Mouse (Mus musculus) midbrain, embryonic 16.5 days (tissue): ENCODE data around the gene Cbln1. TPM values are rescaled to one million over a fixed set of nuclear protein-coding genes. Genes with fewer than 3 reads are reported as not detected.

Source experiments
- ATAC-seq: fragments of 200-750 bp; cut with Nextera tagmentation; 2 replicates; pipeline ENCODE4 v1.8.0; 2017; ENCODE audit warnings: moderate TSS enrichment
- H3K27ac ChIP-seq: fragments of 300-500 bp; sonication (generic); 2 replicates; pipeline ENCODE4 v1.5.1; 2014; ENCODE audit warnings: mild to moderate bottlenecking, low read length, mixed read lengths
- H3K27me3 ChIP-seq: fragments of 300-500 bp; sonication (generic); 2 replicates; pipeline ENCODE4 v1.6.1; 2014; ENCODE audit warnings: low read depth, low read length, mixed read lengths; ENCODE audit not compliant: control insufficient read depth, insufficient read depth
- H3K36me3 ChIP-seq: fragments of 300-500 bp; sonication (generic); 2 replicates; pipeline ENCODE4 v1.6.1; 2014; ENCODE audit warnings: mild to moderate bottlenecking, low read length, moderate library complexity, mixed read lengths; ENCODE audit not compliant: control insufficient read depth, insufficient read depth
- H3K4me1 ChIP-seq: fragments of 300-500 bp; sonication (generic); 2 replicates; pipeline ENCODE4 v1.6.1; 2014; ENCODE audit warnings: mild to moderate bottlenecking, low read length, mixed read lengths; ENCODE audit not compliant: control insufficient read depth, insufficient read depth
- H3K4me2 ChIP-seq: fragments of 300-500 bp; sonication (generic); 2 replicates; pipeline ENCODE4 v1.6.1; 2014; ENCODE audit warnings: mild to moderate bottlenecking, low read length, mixed read lengths
- H3K4me3 ChIP-seq: fragments of 300-500 bp; sonication (generic); 2 replicates; pipeline ENCODE4 v1.5.1; 2014; ENCODE audit warnings: low read depth, mild to moderate bottlenecking, low read length, moderate library complexity, mixed read lengths
- H3K9ac ChIP-seq: fragments of 300-500 bp; sonication (generic); 2 replicates; pipeline ENCODE4 v1.6.1; 2014; ENCODE audit warnings: low read depth, low read length, mixed read lengths
- H3K9me3 ChIP-seq: fragments of 300-500 bp; sonication (generic); replicated peaks from 2 replicates; pipeline ENCODE4 v1.6.1; 2014; ENCODE audit warnings: mild to moderate bottlenecking, low read length, mixed read lengths; ENCODE audit not compliant: control insufficient read depth, poor library complexity, severe bottlenecking
- WGBS: fragments of 180-500 bp; shearing (Covaris S2); extraction: QIAGEN DNeasy Blood & Tissue Kit; methylation state at CpG from one replicate; pipeline ENCODE4 v1.1.7; 2014; 5-methylcytosine and 5-hydroxymethylcytosine counted together
- polyA plus RNA-seq: library from polyadenylated mRNA; unstranded; fragments of >200 nt; fragmentation: Nextera tagmentation; extraction: Ambion mirVana; gene quantifications from 2 replicates; pipeline ENCODE4 v1.2.1, GENCODE M21; 2015

Cbln1 gene
- polyA plus RNA-seq, 1 experiment from 2014 or later, result 16.7 TPM

- Histone ChIP-seq H3K4me2 (no peak overlapping the region), H3K4me1 (no peaks in the 10 kb centered on the region), H3K27me3 (no peaks in the 10 kb centered on the region), H3K4me3 (no peak overlapping the region), H3K36me3 (no peaks in the 10 kb centered on the region), H3K9me3 (no peaks in the 10 kb centered on the region), H3K27ac (no peak overlapping the region), H3K9ac (no peak overlapping the region)
- ATAC-seq, result no peak
- WGBS, result 95% methylated on average over 7 of the region's 7 CpGs
Measured at GRCm38 (mm10) chr8:87496511-87496910, 24.1 kb upstream of the Cbln1 start.

- ATAC-seq, result no peak
- Histone ChIP-seq H3K9ac (no peak overlapping the region), H3K4me2 (no peak overlapping the region), H3K9me3 (no peaks in the 10 kb centered on the region), H3K27me3 (no peaks in the 10 kb centered on the region), H3K36me3 (no peaks in the 10 kb centered on the region), H3K27ac (no peak overlapping the region), H3K4me1 (no peaks in the 10 kb centered on the region), H3K4me3 (no peak overlapping the region)
- WGBS, result 85% methylated on average over 9 of the region's 9 CpGs
Measured at GRCm38 (mm10) chr8:87494862-87495261, 22.5 kb upstream of the Cbln1 start.

DNA sequence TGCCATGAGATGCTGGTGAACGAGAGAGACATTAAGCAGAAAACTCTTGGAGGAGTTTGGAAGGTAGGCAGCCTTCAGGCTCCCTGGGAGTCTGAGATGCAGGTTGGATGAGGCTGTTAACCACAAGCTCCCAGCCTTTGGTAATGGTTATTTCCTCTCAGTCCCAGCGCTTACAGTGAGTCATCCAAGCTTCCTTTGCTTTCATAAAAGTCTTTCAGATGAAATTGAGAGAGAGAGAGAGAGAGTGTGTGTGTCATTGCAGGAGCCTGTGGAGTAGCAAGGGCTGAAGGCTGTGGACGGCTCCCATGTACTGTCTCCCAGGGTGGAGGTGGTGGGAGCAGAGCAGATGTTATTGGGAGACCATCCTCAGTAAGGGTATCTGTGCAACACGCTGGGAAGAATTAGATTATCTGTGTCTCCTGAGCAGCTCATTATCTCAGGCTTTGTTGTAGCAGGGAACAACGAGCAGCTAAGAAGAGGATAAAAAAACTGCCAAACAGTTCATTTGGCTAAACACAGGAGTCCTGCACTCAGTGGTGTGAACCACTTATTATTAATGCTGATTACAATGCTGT, 17.5 kb upstream of the Cbln1 start:
- WGBS, result 49% methylated on average over 5 of the region's 5 CpGs
- H3K9ac ChIP-seq, result no peak overlapping the region
- H3K4me1 ChIP-seq, result no peaks in the 10 kb centered on the region
- no peaks in the 10 kb centered on the region for H3K36me3 ChIP-seq
- ATAC-seq, result no peak
- no peak overlapping the region for H3K4me3 ChIP-seq
- H3K9me3 ChIP-seq, result no peaks in the 10 kb centered on the region
- H3K27me3 ChIP-seq, result no peaks in the 10 kb centered on the region
- H3K4me2 ChIP-seq, result no peak overlapping the region
- no peak overlapping the region for H3K27ac ChIP-seq

DNA sequence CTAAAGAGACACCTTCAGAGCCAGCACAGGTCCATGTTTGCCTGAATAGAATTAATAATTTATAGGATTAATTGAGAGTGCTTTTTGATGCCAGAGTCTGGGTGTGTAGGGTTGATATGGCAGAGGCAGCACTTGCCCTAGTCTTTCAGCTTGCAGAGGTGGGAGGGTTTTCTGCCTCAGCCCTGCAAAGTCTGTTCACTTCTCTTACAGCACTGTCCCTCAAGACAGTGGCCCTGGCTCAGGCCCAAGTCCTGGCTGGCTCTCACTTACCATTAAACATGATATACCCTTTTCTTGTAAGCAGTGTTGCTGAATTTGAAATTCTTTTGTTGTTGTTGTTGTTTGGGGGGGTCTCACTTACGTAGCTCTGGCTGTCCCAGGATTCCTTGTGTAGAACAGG, 9.0 kb upstream of the Cbln1 start:
- no peaks in the 10 kb centered on the region; the same call in 1 of the 2 replicates for H3K4me1 ChIP-seq
- ATAC-seq, result no peak
- H3K9ac ChIP-seq, result no peak overlapping the region
- no peaks in the 10 kb centered on the region for H3K9me3 ChIP-seq
- H3K36me3 ChIP-seq, result no peaks in the 10 kb centered on the region
- no peak overlapping the region for H3K27ac ChIP-seq
- no peak overlapping the region for H3K4me2 ChIP-seq
- H3K4me3 ChIP-seq, result no peak overlapping the region
- WGBS, result 78% methylated on average over 1 of the region's 1 CpGs
- no peaks in the 10 kb centered on the region for H3K27me3 ChIP-seq

GRCm38 (mm10) chr8:87478221-87478620, 5.8 kb upstream of the Cbln1 start:
- no peak overlapping the region for H3K4me2 ChIP-seq
- no peak overlapping the region for H3K4me3 ChIP-seq
- no peak for ATAC-seq
- H3K9ac ChIP-seq, result no peak overlapping the region
- H3K27me3 ChIP-seq, result peaks cover 4% of the 10 kb centered on the region; the same call in 1 of the 2 replicates
- 60% methylated on average over 3 of the region's 3 CpGs for WGBS
- no peak overlapping the region for H3K27ac ChIP-seq
- peaks cover 4% of the 10 kb centered on the region for H3K4me1 ChIP-seq
- H3K9me3 ChIP-seq, result no peaks in the 10 kb centered on the region
- no peaks in the 10 kb centered on the region for H3K36me3 ChIP-seq

GRCm38 (mm10) chr8:87477102-87477645, 4.8 kb upstream of the Cbln1 start:
- H3K9ac ChIP-seq, result no peak overlapping the region
- H3K4me2 ChIP-seq, result no peak overlapping the region
- H3K27me3 ChIP-seq, result peaks cover 4% of the 10 kb centered on the region; the same call in 1 of the 2 replicates
- WGBS, result 64% methylated on average over 3 of the region's 3 CpGs
- ATAC-seq, result no peak
- no peaks in the 10 kb centered on the region for H3K36me3 ChIP-seq
- no peak overlapping the region for H3K4me3 ChIP-seq
- H3K27ac ChIP-seq, result no peak overlapping the region
- peaks cover 6% of the 10 kb centered on the region for H3K4me1 ChIP-seq
- no peaks in the 10 kb centered on the region for H3K9me3 ChIP-seq

- no peak for ATAC-seq
- peaks cover 20% of the 10 kb centered on the region for H3K4me1 ChIP-seq
- H3K9ac ChIP-seq, result no peak overlapping the region
- peaks cover 4% of the 10 kb centered on the region; the same call in 1 of the 2 replicates for H3K27me3 ChIP-seq
- no peak overlapping the region for H3K27ac ChIP-seq
- no peaks in the 10 kb centered on the region for H3K9me3 ChIP-seq
- peak overlapping the region; percentile 26; the same call in 1 of the 2 replicates for H3K4me2 ChIP-seq
- H3K36me3 ChIP-seq, result no peaks in the 10 kb centered on the region
- 30% methylated on average over 3 of the region's 3 CpGs for WGBS
- H3K4me3 ChIP-seq, result no peak overlapping the region
Measured at GRCm38 (mm10) chr8:87475551-87475950, 3.1 kb upstream of the Cbln1 start.

GRCm38 (mm10) chr8:87474379-87474778, 2.0 kb upstream of the Cbln1 start:
- H3K9ac ChIP-seq, result no peak overlapping the region
- H3K27ac ChIP-seq, result no peak overlapping the region
- H3K27me3 ChIP-seq, result peaks cover 4% of the 10 kb centered on the region; the same call in 1 of the 2 replicates
- H3K9me3 ChIP-seq, result no peaks in the 10 kb centered on the region
- peaks cover 31% of the 10 kb centered on the region for H3K4me1 ChIP-seq
- H3K36me3 ChIP-seq, result no peaks in the 10 kb centered on the region
- H3K4me3 ChIP-seq, result 0 out of 2 replicates have a peak overlapping the region, but pooled peaks have one; percentile 3
- H3K4me2 ChIP-seq, result peak overlapping the region; percentile 97; the same call in 1 of the 2 replicates
- 54% methylated on average over 8 of the region's 8 CpGs for WGBS
- ATAC-seq, result no peak

DNA sequence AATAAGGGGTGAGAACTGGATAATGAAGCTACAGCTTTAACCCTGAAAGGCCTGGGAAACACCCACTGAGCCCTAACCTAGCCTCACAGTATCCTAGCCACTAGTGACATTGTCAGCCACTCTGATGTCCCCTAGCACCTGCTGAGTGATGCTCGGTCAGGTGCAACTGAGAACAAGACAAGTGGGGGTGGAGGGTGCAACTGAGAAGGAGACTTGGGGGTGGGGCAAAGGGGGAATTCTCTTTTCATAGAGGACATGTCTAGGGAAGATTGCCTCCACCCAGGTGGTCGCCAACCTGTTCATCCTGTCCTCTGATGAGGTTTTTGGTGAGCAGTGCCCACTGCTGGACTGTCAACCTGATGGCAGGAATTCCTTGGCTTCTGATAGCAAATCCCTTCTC, 1.5 kb upstream of the Cbln1 start:
- Histone ChIP-seq H3K4me3 (peak overlapping the region; percentile 71; the same call in 1 of the 2 replicates), H3K9me3 (no peaks in the 10 kb centered on the region), H3K27me3 (peaks cover 4% of the 10 kb centered on the region; the same call in 1 of the 2 replicates), H3K9ac (no peak overlapping the region), H3K4me2 (peak overlapping the region; percentile 97), H3K36me3 (no peaks in the 10 kb centered on the region), H3K27ac (no peak overlapping the region), H3K4me1 (peaks cover 31% of the 10 kb centered on the region)
- WGBS, result 28% methylated on average over 2 of the region's 2 CpGs
- no peak for ATAC-seq
